Mouse (Mus musculus) forebrain, embryonic 16.5 days (tissue): ENCODE data around the gene Aspdh. TPM values are rescaled to one million over a fixed set of nuclear protein-coding genes. Genes with fewer than 3 reads are reported as not detected.
A peak's percentile ranks its signal among the peaks of the same experiment; 100 is the strongest.

Experiments used
- ATAC-seq: fragments of 200-750 bp; cut with Nextera tagmentation; 2 replicates; pipeline ENCODE4 v1.8.0; 2017; ENCODE audit warnings: mild to moderate bottlenecking, moderate library complexity
- H3K27ac ChIP-seq: fragments of 300-500 bp; sonication (generic); 2 replicates; pipeline ENCODE4 v1.5.1; 2014; ENCODE audit warnings: low read length, control low read depth
- H3K27me3 ChIP-seq: fragments of 300-500 bp; sonication (generic); replicated peaks from 2 replicates; pipeline ENCODE4 v1.6.1; 2014; ENCODE audit warnings: low read length; ENCODE audit not compliant: control insufficient read depth, insufficient read depth
- H3K36me3 ChIP-seq: fragments of 300-500 bp; sonication (generic); 2 replicates; pipeline ENCODE4 v1.6.1; 2014; ENCODE audit not compliant: control insufficient read depth, insufficient read depth
- H3K4me1 ChIP-seq: fragments of 300-500 bp; sonication (generic); replicated peaks from 2 replicates; pipeline ENCODE4 v1.6.1; 2014; ENCODE audit warnings: low read length; ENCODE audit not compliant: control insufficient read depth, insufficient read depth
- H3K4me2 ChIP-seq: fragments of 300-500 bp; sonication (generic); 2 replicates; pipeline ENCODE4 v1.6.1; 2014; ENCODE audit warnings: mild to moderate bottlenecking, low read length, control low read depth
- H3K4me3 ChIP-seq: fragments of 300-500 bp; sonication (generic); replicated peaks from 2 replicates; pipeline ENCODE4 v1.5.1; 2014; ENCODE audit warnings: mild to moderate bottlenecking, low read length, control low read depth
- H3K9ac ChIP-seq: fragments of 300-500 bp; sonication (generic); replicated peaks from 2 replicates; pipeline ENCODE4 v1.6.1; 2014; ENCODE audit warnings: low read depth, low read length, control low read depth
- H3K9me3 ChIP-seq: fragments of 300-500 bp; sonication (generic); 2 replicates; pipeline ENCODE4 v1.6.1; 2016; ENCODE audit warnings: low read length; ENCODE audit not compliant: control insufficient read depth
- WGBS: fragments of 180-500 bp; shearing (Covaris S2); extraction: QIAGEN DNeasy Blood & Tissue Kit; methylation state at CpG from one replicate; pipeline ENCODE4 v1.1.7; 2014; 5-methylcytosine and 5-hydroxymethylcytosine counted together
- polyA plus RNA-seq: library from polyadenylated mRNA; unstranded; fragments of >200 nt; fragmentation: Nextera tagmentation; extraction: Ambion mirVana; gene quantifications from 2 replicates; pipeline ENCODE4 v1.2.1, GENCODE M21; 2015

Aspdh gene
- polyA plus RNA-seq, 1 experiment from 2014 or later, result 3.7 TPM

- Histone ChIP-seq H3K27ac (no peak overlapping the region), H3K9ac (no peak overlapping the region), H3K9me3 (no peaks in the 10 kb centered on the region), H3K4me2 (no peak overlapping the region), H3K27me3 (no peaks in the 10 kb centered on the region), H3K4me1 (peaks cover 26% of the 10 kb centered on the region), H3K36me3 (no peaks in the 10 kb centered on the region), H3K4me3 (no peak overlapping the region)
- no peak for ATAC-seq
- 44% methylated on average over 1 of the region's 1 CpGs for WGBS
These were observed 28.9 kb upstream of the Aspdh start for GRCm38 (mm10) chr7:44436267-44436666.

GRCm38 (mm10) chr7:44437188-44437587 is 28.0 kb upstream of the Aspdh start:
- Histone ChIP-seq H3K4me3 (no peak overlapping the region), H3K9ac (no peak overlapping the region), H3K9me3 (no peaks in the 10 kb centered on the region), H3K4me2 (no peak overlapping the region), H3K27me3 (no peaks in the 10 kb centered on the region), H3K36me3 (no peaks in the 10 kb centered on the region), H3K27ac (no peak overlapping the region), H3K4me1 (peaks cover 22% of the 10 kb centered on the region)
- ATAC-seq, result no peak
- WGBS, result 87% methylated on average over 1 of the region's 1 CpGs

- Histone ChIP-seq H3K36me3 (no peaks in the 10 kb centered on the region), H3K4me1 (peaks cover 17% of the 10 kb centered on the region), H3K27ac (no peak overlapping the region), H3K9me3 (no peaks in the 10 kb centered on the region), H3K27me3 (no peaks in the 10 kb centered on the region), H3K4me3 (no peak overlapping the region), H3K9ac (0 out of 2 replicates have a peak overlapping the region, but pooled peaks have one; percentile 17), H3K4me2 (no peak overlapping the region)
- WGBS, result 62% methylated on average over 8 of the region's 8 CpGs
- ATAC-seq, result no peak
These were observed 27.3 kb upstream of the Aspdh start for GRCm38 (mm10) chr7:44437933-44438332.

- H3K4me3 ChIP-seq, result no peak overlapping the region
- ATAC-seq, result no peak
- WGBS, result 67% methylated on average over 2 of the region's 2 CpGs
- H3K9ac ChIP-seq, result no peak overlapping the region
- no peak overlapping the region for H3K4me2 ChIP-seq
- H3K4me1 ChIP-seq, result peaks cover 22% of the 10 kb centered on the region
- H3K36me3 ChIP-seq, result no peaks in the 10 kb centered on the region
- no peak overlapping the region for H3K27ac ChIP-seq
- no peaks in the 10 kb centered on the region for H3K27me3 ChIP-seq
- no peaks in the 10 kb centered on the region for H3K9me3 ChIP-seq
These were observed 25.5 kb upstream of the Aspdh start for GRCm38 (mm10) chr7:44439696-44440095.

GRCm38 (mm10) chr7:44440479-44440878 is 24.7 kb upstream of the Aspdh start:
- 70% methylated on average over 1 of the region's 1 CpGs for WGBS
- Histone ChIP-seq H3K9me3 (no peaks in the 10 kb centered on the region), H3K9ac (no peak overlapping the region), H3K36me3 (0 out of 2 replicates have a peak, but pooled peaks cover 3% of the 10 kb centered on the region), H3K27ac (no peak overlapping the region), H3K4me2 (no peak overlapping the region), H3K27me3 (no peaks in the 10 kb centered on the region), H3K4me1 (peaks cover 30% of the 10 kb centered on the region), H3K4me3 (no peak overlapping the region)
- no peak for ATAC-seq

GRCm38 (mm10) chr7:44441180-44441579 is 24.0 kb upstream of the Aspdh start:
- Histone ChIP-seq H3K4me3 (peak overlapping the region; percentile 80), H3K9ac (peak overlapping the region; percentile 99), H3K4me2 (peak overlapping the region; percentile 98), H3K27ac (peak overlapping the region; percentile 99), H3K36me3 (peaks cover 4% of the 10 kb centered on the region; the same call in 1 of the 2 replicates), H3K4me1 (peaks cover 37% of the 10 kb centered on the region), H3K27me3 (no peaks in the 10 kb centered on the region), H3K9me3 (no peaks in the 10 kb centered on the region)
- 18% methylated on average over 1 of the region's 1 CpGs for WGBS
- no peak for ATAC-seq

- H3K4me2 ChIP-seq, result peak overlapping the region; percentile 98
- H3K36me3 ChIP-seq, result peaks cover 5% of the 10 kb centered on the region; the same call in 1 of the 2 replicates
- H3K9me3 ChIP-seq, result no peaks in the 10 kb centered on the region
- no peaks in the 10 kb centered on the region for H3K27me3 ChIP-seq
- WGBS, result 0% methylated on average over 9 of the region's 14 CpGs
- H3K4me1 ChIP-seq, result peaks cover 42% of the 10 kb centered on the region
- H3K4me3 ChIP-seq, result peak overlapping the region; percentile 80
- peak overlapping the region; percentile 99 for H3K27ac ChIP-seq
- peak overlapping the region; percentile 99 for H3K9ac ChIP-seq
- ATAC-seq, result peak; percentile 76
These were observed 23.5 kb upstream of the Aspdh start for GRCm38 (mm10) chr7:44441648-44442109.

- Histone ChIP-seq H3K4me1 (peaks cover 48% of the 10 kb centered on the region), H3K4me3 (peak overlapping the region; percentile 80), H3K4me2 (peak overlapping the region; percentile 98), H3K27ac (peak overlapping the region; percentile 99), H3K27me3 (no peaks in the 10 kb centered on the region), H3K36me3 (peaks cover 5% of the 10 kb centered on the region; the same call in 1 of the 2 replicates), H3K9ac (peak overlapping the region; percentile 99), H3K9me3 (no peaks in the 10 kb centered on the region)
- WGBS, result 0% methylated on average over 14 of the region's 14 CpGs
- peak; percentile 41 for ATAC-seq
These were observed 22.8 kb upstream of the Aspdh start for GRCm38 (mm10) chr7:44442407-44442821.

- peak overlapping the region; percentile 99 for H3K9ac ChIP-seq
- no peaks in the 10 kb centered on the region for H3K27me3 ChIP-seq
- peak; percentile 43 for ATAC-seq
- H3K36me3 ChIP-seq, result peaks cover 6% of the 10 kb centered on the region; the same call in 1 of the 2 replicates
- H3K4me1 ChIP-seq, result peaks cover 53% of the 10 kb centered on the region
- no peaks in the 10 kb centered on the region for H3K9me3 ChIP-seq
- peak overlapping the region; percentile 98 for H3K4me2 ChIP-seq
- H3K4me3 ChIP-seq, result peak overlapping the region; percentile 80
- 4% methylated on average over 20 of the region's 20 CpGs for WGBS
- peak overlapping the region; percentile 99 for H3K27ac ChIP-seq
These were observed 21.7 kb upstream of the Aspdh start for GRCm38 (mm10) chr7:44443268-44444173.
